Mouse (Mus musculus) erythroblast, embryonic 14.5 days (primary cell): ENCODE data around the gene Clec2g.

Source experiments
- GATA1 ChIP-seq: IDR thresholded peaks from 2 replicates; pipeline ENCODE4 v1.6.1; 2012; ENCODE audit warnings: low read length, inconsistent platforms, mixed read lengths
- TAL1 ChIP-seq: IDR thresholded peaks from 3 replicates; pipeline ENCODE4 v1.6.1; 2012; ENCODE audit warnings: low read length, inconsistent platforms, mixed read lengths

DNA sequence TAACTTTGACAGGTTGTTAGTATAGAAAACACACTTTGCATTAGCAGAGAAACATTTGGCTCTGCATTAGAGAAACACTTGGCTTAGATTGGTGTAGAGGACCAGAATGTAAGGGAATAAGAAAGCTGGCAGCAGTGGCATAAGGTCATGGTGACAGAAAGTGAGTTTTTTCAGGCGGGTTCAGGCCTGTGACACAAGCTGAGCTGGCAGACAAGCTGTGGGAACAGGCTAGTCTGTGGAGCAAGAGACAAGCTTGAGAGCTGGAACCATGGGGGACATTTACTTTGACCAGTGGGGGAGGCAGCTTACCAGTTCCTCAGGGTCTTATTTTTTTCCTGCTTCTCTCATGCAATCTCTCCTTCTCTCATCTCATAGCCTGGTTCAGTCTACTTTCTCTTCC lies 78.8 kb downstream of the Clec2g start:
- no peak for TF ChIP-seq TAL1
- no peak for TF ChIP-seq GATA1
